Mouse (Mus musculus): ENCODE measurements at regions not wholly inside any gene's neighbourhood (a gene's known extent, or its start where the extent isn't known, plus 50 kb on each side); places are given as distances from the start of the nearest gene placed in this dataset.

DNA sequence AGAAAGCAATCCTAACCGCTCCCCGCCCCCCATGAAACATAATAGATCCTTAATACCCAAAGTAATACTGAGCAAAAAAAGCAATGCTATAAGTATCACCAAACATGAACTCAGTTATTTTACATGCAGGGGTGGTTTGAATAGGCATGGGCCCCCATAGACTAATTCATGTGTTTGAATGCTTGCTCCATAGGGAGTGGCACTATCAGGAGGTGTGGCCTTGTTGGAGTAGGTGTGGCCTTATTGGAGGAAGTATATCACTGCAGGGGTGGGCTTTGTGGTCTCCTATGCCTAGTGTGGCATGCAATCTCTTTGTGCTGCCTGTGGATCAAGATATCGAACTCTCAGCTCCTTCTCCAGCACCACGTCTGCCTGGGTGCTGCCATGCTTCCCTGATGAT is 237.4 kb upstream of the Atp11b start:
- DNase-seq = no peak

- no peak for DNase-seq
Measured at GRCm38 (mm10) chr3:35520131-35520530, 233.8 kb upstream of the Atp11b start.

GRCm38 (mm10) chr3:35547696-35548095 is 206.2 kb upstream of the Atp11b start:
- no peak for DNase-seq

- no peak for DNase-seq
Measured at GRCm38 (mm10) chr3:35551791-35552190, 202.1 kb upstream of the Atp11b start.

GRCm38 (mm10) chr3:35560425-35560824 is 193.5 kb upstream of the Atp11b start:
- DNase-seq = no peak

- peak; percentile 3 for DNase-seq
Measured at GRCm38 (mm10) chr3:35574402-35574801, 179.5 kb upstream of the Atp11b start.

Small RNA genes lying in the stretch of these regions (microRNA-seq; reads per million reads assigned to microRNA genes)
- gene Gm25442 = 0 reads per million in 2 experiments

Data from adrenal gland, postnatal 25 days (tissue).